Mouse (Mus musculus) limb, embryonic 12.5 days (tissue): ENCODE data around the gene Fam169a. TPM values are rescaled to one million over a fixed set of nuclear protein-coding genes. Genes with fewer than 3 reads are reported as not detected.
"Not testable (repeated sequence)": the region's sequence is repeated elsewhere in the genome, so short reads cannot be mapped to it uniquely, and the experiment has no call there.

ENCODE experiments used
- ATAC-seq: fragments of 200-750 bp; cut with Nextera tagmentation; 2 replicates; pipeline ENCODE4 v1.8.0; 2017; ENCODE audit warnings: low read depth, moderate TSS enrichment; ENCODE audit not compliant: insufficient number of reproducible peaks, insufficient read depth, low FRiP score, low TSS enrichment
- H3K27ac ChIP-seq: fragments of 300-500 bp; sonication (generic); 2 replicates; pipeline ENCODE4 v1.5.1; 2016; ENCODE audit warnings: mild to moderate bottlenecking, moderate library complexity
- H3K27me3 ChIP-seq: fragments of 300-500 bp; sonication (generic); 2 replicates; pipeline ENCODE4 v1.6.1; 2016; ENCODE audit warnings: mild to moderate bottlenecking, moderate library complexity
- H3K36me3 ChIP-seq: fragments of 300-500 bp; sonication (generic); 2 replicates; pipeline ENCODE4 v1.6.1; 2016; ENCODE audit warnings: mild to moderate bottlenecking, moderate library complexity
- H3K4me1 ChIP-seq: fragments of 300-500 bp; sonication (generic); replicated peaks from 2 replicates; pipeline ENCODE4 v1.6.1; 2016
- H3K4me2 ChIP-seq: fragments of 300-500 bp; sonication (generic); 2 replicates; pipeline ENCODE4 v1.6.1; 2016; ENCODE audit warnings: mild to moderate bottlenecking, moderate library complexity
- H3K4me3 ChIP-seq: fragments of 300-500 bp; sonication (generic); replicated peaks from 2 replicates; pipeline ENCODE4 v1.5.1; 2016; ENCODE audit warnings: mild to moderate bottlenecking
- H3K9ac ChIP-seq: fragments of 300-500 bp; sonication (generic); replicated peaks from 2 replicates; pipeline ENCODE4 v1.6.1; 2016; ENCODE audit warnings: mild to moderate bottlenecking, moderate library complexity
- H3K9me3 ChIP-seq: fragments of 300-500 bp; sonication (generic); 2 replicates; pipeline ENCODE4 v1.6.1; 2016; ENCODE audit warnings: mild to moderate bottlenecking, moderate library complexity
- WGBS: fragments of 180-500 bp; shearing (Covaris S2); methylation state at CpG from one replicate; pipeline ENCODE4 v1.1.7; 2016; 5-methylcytosine and 5-hydroxymethylcytosine counted together
- polyA plus RNA-seq: library from polyadenylated mRNA; unstranded; fragments of >200 nt; fragmentation: Nextera tagmentation; extraction: Ambion mirVana; gene quantifications from 2 replicates; pipeline ENCODE4 v1.2.1, GENCODE M21; 2016

Gene Fam169a
- polyA plus RNA-seq, 1 experiment from 2014 or later: 7.2 TPM

GRCm38 (mm10) chr13:97129654-97130053 lies 62.6 kb downstream of the Fam169a start:
- WGBS: 94% methylated on average over 4 of the region's 4 CpGs
- H3K27me3 ChIP-seq, H3K4me2 ChIP-seq, H3K9ac ChIP-seq, H3K9me3 ChIP-seq, ATAC-seq, H3K4me1 ChIP-seq, H3K4me3 ChIP-seq, H3K27ac ChIP-seq: not testable (repeated sequence)
- H3K36me3 ChIP-seq: peaks cover 33% of the 10 kb centered on the region

GRCm38 (mm10) chr13:97130413-97130812 lies 63.3 kb downstream of the Fam169a start:
- H3K4me3 ChIP-seq, H3K4me1 ChIP-seq, H3K4me2 ChIP-seq, H3K27me3 ChIP-seq, H3K27ac ChIP-seq, H3K9me3 ChIP-seq, H3K9ac ChIP-seq, ATAC-seq: not testable (repeated sequence)
- H3K36me3 ChIP-seq: peaks cover 39% of the 10 kb centered on the region
- no CpG with 5 or more reads among the region's 2 CpGs for WGBS

DNA sequence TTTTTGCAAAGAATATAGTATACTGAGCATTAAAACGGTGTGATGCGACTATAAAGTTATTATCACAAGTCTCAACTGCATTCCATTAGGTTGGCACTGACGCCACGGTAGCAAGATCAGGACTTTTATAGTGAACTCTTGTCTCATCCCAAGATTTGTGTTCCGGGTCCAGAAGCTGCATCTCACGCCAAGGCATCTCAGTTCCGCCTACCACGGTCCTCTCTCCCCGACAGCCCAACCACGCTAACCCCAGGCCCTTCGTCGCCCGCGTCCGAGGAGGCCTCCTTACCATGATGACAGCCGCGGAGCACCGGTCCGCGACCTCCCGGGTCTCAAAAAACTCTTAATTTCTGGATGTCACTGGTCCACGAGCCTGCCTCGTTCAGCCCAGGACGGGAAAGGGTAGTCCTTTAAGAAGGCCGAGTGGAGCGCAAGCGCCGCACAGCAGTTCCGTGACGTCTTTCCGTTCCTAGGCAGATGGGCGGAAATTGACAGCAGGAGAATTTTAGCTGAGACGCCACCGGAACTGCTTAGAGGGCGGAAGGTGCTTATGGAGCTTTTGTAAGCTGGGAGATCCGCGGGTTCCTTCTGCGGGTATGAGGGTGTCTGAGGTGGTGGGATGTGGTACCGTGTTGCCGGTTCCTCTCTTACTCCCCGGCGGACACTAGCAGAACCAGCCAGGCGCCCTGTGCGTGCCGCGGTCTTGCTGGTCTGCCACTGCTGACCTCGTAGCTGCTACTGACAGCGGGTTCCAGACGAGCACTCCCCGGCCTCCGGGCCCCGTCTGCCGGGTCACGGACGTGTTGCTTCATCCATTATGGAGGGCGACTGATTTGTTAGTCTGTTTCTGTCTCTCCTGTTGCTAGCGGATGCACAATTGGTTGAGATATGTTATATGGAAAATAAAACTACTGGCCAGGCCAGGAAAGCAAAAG lies 70.6 kb downstream of the Fam169a start, which contains the start of the genes Gfm2 and Nsa2:
Gene Gfm2 (plus strand): TSS at position 472 of the 935 bp plus-strand sequence.
Gene Nsa2 (minus strand): TSS at position 472 of the 935 bp plus-strand sequence.
- peak; percentile 91 for ATAC-seq
- Histone ChIP-seq H3K9me3 (no peaks in the 10 kb centered on the region), H3K27me3 (no peaks in the 10 kb centered on the region), H3K9ac (peak within 1 kb of the TSS; percentile 82), H3K4me1 (peaks cover 6% of the 10 kb centered on the region; the same call in 1 of the 2 replicates), H3K27ac (peak within 1 kb of the TSS; percentile 73; the same call in 1 of the 2 replicates), H3K36me3 (peaks cover 29% of the 10 kb centered on the region), H3K4me2 (peak within 1 kb of the TSS; percentile 65), H3K4me3 (peak within 1 kb of the TSS; percentile 84)
- WGBS: under 1% methylated on average over 57 of the region's 57 CpGs

GRCm38 (mm10) chr13:97138404-97138931 lies 71.4 kb downstream of the Fam169a start:
- not testable (repeated sequence) for H3K4me1 ChIP-seq, H3K9me3 ChIP-seq, H3K27ac ChIP-seq, ATAC-seq, H3K27me3 ChIP-seq
- peak overlapping the region; percentile 82 for H3K9ac ChIP-seq
- peak overlapping the region; percentile 50 for H3K4me2 ChIP-seq
- 36% methylated on average over 8 of the region's 8 CpGs for WGBS
- H3K36me3 ChIP-seq: peaks cover 32% of the 10 kb centered on the region
- H3K4me3 ChIP-seq: peak overlapping the region; percentile 84

DNA sequence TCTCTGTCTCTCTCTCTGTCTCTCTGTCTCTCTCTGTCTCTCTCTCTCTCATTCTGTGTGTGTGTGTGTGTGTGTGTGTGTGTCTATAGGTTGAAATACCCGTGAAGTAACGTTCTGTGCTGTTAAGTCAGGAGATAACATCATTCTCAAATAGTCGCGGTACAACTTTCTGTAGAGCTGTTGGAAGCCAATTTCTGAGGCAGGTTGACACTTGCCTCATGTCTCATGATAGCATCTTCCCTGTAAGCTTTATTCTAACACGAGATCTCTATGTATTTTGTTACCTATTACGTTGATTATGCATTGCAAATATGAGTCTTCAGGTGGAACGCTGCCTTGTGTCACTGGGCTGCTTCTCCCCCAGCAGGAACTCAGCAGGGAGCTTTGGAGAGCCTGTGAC lies 75.2 kb downstream of the Fam169a start:
- no peak overlapping the region for H3K9ac ChIP-seq
- H3K4me2 ChIP-seq: no peak overlapping the region
- peaks cover 6% of the 10 kb centered on the region; the same call in 1 of the 2 replicates for H3K4me1 ChIP-seq
- H3K27ac ChIP-seq: no peak overlapping the region
- no peak for ATAC-seq
- no peaks in the 10 kb centered on the region for H3K27me3 ChIP-seq
- peaks cover 35% of the 10 kb centered on the region for H3K36me3 ChIP-seq
- H3K9me3 ChIP-seq: no peaks in the 10 kb centered on the region
- H3K4me3 ChIP-seq: no peak overlapping the region
- 84% methylated on average over 7 of the region's 7 CpGs for WGBS

- H3K9me3 ChIP-seq: no peaks in the 10 kb centered on the region
- H3K36me3 ChIP-seq: peaks cover 66% of the 10 kb centered on the region
- H3K9ac ChIP-seq: no peak overlapping the region
- 60% methylated on average over 4 of the region's 4 CpGs for WGBS
- no peak overlapping the region for H3K4me3 ChIP-seq
- no peaks in the 10 kb centered on the region for H3K4me1 ChIP-seq
- H3K27ac ChIP-seq: no peak overlapping the region
- no peak for ATAC-seq
- H3K27me3 ChIP-seq: no peaks in the 10 kb centered on the region
- H3K4me2 ChIP-seq: no peak overlapping the region
These were observed 78.7 kb downstream of the Fam169a start for GRCm38 (mm10) chr13:97145834-97146233.

DNA sequence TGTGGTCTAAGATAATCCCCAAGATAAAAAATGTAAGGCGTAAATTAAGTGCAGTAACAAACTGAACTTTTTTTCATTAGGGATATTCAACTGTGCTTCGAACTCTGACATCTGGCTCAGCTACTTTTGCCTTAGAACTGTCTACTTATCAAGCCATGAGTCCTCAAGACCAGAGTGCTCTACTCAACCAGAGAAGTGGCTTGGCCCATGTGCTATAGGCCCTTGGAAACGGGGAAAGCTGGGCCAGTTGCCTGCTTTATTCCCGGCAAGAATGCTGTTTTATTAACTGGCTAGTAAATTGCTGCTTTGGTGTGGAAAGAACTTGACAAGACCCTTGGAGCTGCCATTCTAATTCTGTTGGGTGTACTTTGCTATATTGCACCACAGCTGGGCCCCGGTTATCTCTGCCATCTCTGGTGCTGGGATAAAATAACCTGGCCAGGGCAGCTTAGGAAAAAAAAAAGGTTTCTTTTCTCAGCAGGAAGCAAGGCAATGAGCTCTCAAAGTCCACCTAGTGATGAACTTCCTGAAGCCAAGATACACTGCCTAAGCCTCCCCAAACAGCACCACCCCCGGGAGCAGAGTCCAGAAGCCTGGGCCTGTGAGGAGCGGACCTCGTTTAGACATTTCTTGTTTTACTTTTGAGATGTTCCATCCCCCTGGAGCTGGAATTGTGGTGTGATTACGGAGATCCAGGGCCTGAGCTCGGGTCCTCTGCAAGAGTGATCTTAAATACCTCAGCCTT lies 108.6 kb downstream of the Fam169a start:
- H3K4me3 ChIP-seq: no peak overlapping the region
- H3K27me3 ChIP-seq: no peaks in the 10 kb centered on the region
- no peak overlapping the region for H3K9ac ChIP-seq
- WGBS: 80% methylated on average over 10 of the region's 10 CpGs
- no peak for ATAC-seq
- peaks cover 90% of the 10 kb centered on the region for H3K36me3 ChIP-seq
- H3K4me1 ChIP-seq: no peaks in the 10 kb centered on the region
- no peak overlapping the region for H3K27ac ChIP-seq
- H3K4me2 ChIP-seq: no peak overlapping the region
- no peaks in the 10 kb centered on the region for H3K9me3 ChIP-seq

DNA sequence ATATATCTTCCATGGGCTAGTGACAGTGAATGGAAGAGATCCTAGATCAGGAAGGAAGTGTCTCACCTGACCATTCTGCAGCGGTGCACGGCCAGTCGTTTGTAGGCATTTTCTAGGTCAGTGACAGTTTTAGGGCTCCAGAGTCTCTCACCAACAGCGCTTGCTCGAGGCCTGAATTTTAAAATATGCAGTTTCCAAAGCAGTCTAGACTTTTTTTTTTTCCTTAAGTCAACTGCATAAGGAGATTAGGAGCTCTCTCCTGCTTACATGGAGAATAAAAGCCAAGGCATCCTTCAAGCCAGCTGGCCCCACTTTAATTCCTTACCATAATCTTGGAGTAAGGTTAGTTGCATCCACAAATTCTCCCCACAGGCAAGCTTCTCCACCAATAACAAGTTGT lies 109.6 kb downstream of the Fam169a start:
- Histone ChIP-seq H3K4me2 (no peak overlapping the region), H3K4me3 (no peak overlapping the region), H3K9ac (no peak overlapping the region), H3K27me3 (no peaks in the 10 kb centered on the region), H3K27ac (no peak overlapping the region), H3K4me1 (no peaks in the 10 kb centered on the region), H3K9me3 (no peaks in the 10 kb centered on the region), H3K36me3 (peaks cover 90% of the 10 kb centered on the region)
- no peak for ATAC-seq
- WGBS: 87% methylated on average over 5 of the region's 5 CpGs

GRCm38 (mm10) chr13:97178943-97179342 lies 111.9 kb downstream of the Fam169a start:
- Histone ChIP-seq H3K9me3 (no peaks in the 10 kb centered on the region), H3K36me3 (peaks cover 73% of the 10 kb centered on the region)

DNA sequence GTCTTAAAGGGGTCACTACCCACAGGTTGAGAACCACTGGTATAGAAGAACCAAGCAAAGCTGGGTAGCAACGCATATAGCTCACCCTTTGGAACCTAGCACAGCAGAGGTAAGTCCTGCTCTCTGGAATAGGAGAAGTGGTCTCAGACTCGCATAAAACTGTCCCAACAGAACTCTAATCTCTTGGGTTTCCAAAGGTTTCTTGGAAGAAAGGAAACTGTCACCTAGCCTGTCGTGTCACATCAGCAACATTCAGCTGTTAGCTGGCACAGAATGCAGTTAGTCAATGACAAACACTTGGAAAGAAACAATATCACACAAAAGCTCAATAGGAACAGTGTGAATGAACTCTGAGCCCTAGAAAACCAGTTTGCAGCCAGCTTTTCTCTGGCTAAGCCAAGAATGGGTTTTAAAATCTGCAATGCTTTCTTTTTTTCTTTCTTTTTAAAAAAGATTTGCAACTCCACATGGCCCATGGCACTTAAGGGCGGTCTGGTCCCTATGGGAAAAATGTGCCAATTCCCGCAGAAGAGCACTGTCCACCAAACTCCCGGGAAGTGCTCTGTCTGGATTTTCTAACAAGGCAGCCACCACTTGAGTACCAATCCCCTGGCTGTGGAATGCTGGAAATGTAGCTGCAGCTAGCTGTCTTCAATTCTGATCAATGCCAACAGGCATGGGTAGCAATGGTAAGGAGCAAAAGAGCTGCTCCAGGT lies 113.2 kb downstream of the Fam169a start:
- no peak overlapping the region for H3K9ac ChIP-seq
- H3K4me1 ChIP-seq: no peaks in the 10 kb centered on the region
- peaks cover 63% of the 10 kb centered on the region for H3K36me3 ChIP-seq
- no peak overlapping the region for H3K27ac ChIP-seq
- ATAC-seq: no peak
- H3K4me3 ChIP-seq: no peak overlapping the region
- WGBS: 81% methylated on average over 6 of the region's 6 CpGs
- H3K9me3 ChIP-seq: no peaks in the 10 kb centered on the region
- H3K4me2 ChIP-seq: no peak overlapping the region
- H3K27me3 ChIP-seq: no peaks in the 10 kb centered on the region

More at GRCm38 (mm10) chr13:97178943-97179342, 111.9 kb downstream of the Fam169a start:
- Histone ChIP-seq H3K4me2 (no peak overlapping the region), H3K27me3 (no peaks in the 10 kb centered on the region), H3K4me1 (no peaks in the 10 kb centered on the region), H3K9ac (no peak overlapping the region), H3K4me3 (no peak overlapping the region), H3K27ac (no peak overlapping the region)
- WGBS: 84% methylated on average over 7 of the region's 7 CpGs
- no peak for ATAC-seq
